Mouse (Mus musculus): ENCODE measurements around the gene Lrrc28.

The Lrrc28 gene

GRCm38 (mm10) chr7:67479576-67480413, 165.3 kb downstream of the Lrrc28 start:
- DNase-seq, result no peak

GRCm38 (mm10) chr7:67479168-67479567, 165.9 kb downstream of the Lrrc28 start:
- DNase-seq, result no peak

- DNase-seq, result no peak
Observed at GRCm38 (mm10) chr7:67477996-67478395, 167.1 kb downstream of the Lrrc28 start.

- no peak for DNase-seq
Observed at GRCm38 (mm10) chr7:67471295-67471694, 173.8 kb downstream of the Lrrc28 start.

GRCm38 (mm10) chr7:67468802-67469408, 176.2 kb downstream of the Lrrc28 start:
- no peak for DNase-seq

GRCm38 (mm10) chr7:67468180-67468579, 176.9 kb downstream of the Lrrc28 start:
- no peak for DNase-seq

GRCm38 (mm10) chr7:67466322-67466721, 178.7 kb downstream of the Lrrc28 start:
- no peak for DNase-seq

GRCm38 (mm10) chr7:67464633-67465032, 180.4 kb downstream of the Lrrc28 start:
- no peak for DNase-seq

GRCm38 (mm10) chr7:67463565-67463964, 181.5 kb downstream of the Lrrc28 start:
- no peak for DNase-seq
